Mouse (Mus musculus) midbrain, embryonic 14.5 days (tissue): Measurements from ENCODE around the gene Rpl36a-ps1. TPM values are rescaled to one million over a fixed set of nuclear protein-coding genes. Genes with fewer than 3 reads are reported as not detected.
"Not testable (repeated sequence)": the region's sequence is repeated elsewhere in the genome, so short reads cannot be mapped to it uniquely, and the experiment has no call there.

Source experiments
- ATAC-seq: fragments of 200-750 bp; cut with Nextera tagmentation; 2 replicates; pipeline ENCODE4 v1.8.0; 2017; ENCODE audit warnings: moderate number of reproducible peaks, moderate library complexity; ENCODE audit not compliant: low FRiP score, low TSS enrichment
- DNase-seq: peaks from one replicate; pipeline ENCODE4 v3.0.0-alpha.2; 2015
- H3K27ac ChIP-seq: fragments of 300-500 bp; sonication (generic); replicated peaks from 2 replicates; pipeline ENCODE4 v1.5.1; 2014; ENCODE audit warnings: mild to moderate bottlenecking, low read depth, low read length, moderate library complexity
- H3K27me3 ChIP-seq: fragments of 300-500 bp; sonication (generic); 2 replicates; pipeline ENCODE4 v1.6.1; 2014; ENCODE audit warnings: low read length, control low read depth, mixed read lengths; ENCODE audit not compliant: control insufficient read depth, insufficient read depth
- H3K36me3 ChIP-seq: fragments of 300-500 bp; sonication (generic); 2 replicates; pipeline ENCODE4 v1.6.1; 2014; ENCODE audit warnings: low read length, control low read depth; ENCODE audit not compliant: control insufficient read depth, insufficient read depth
- H3K4me1 ChIP-seq: fragments of 300-500 bp; sonication (generic); 2 replicates; pipeline ENCODE4 v1.6.1; 2014; ENCODE audit warnings: mild to moderate bottlenecking, antibody characterized with exemption, low read length, control low read depth; ENCODE audit not compliant: control insufficient read depth, insufficient read depth
- H3K4me2 ChIP-seq: fragments of 300-500 bp; sonication (generic); 2 replicates; pipeline ENCODE4 v1.6.1; 2014; ENCODE audit warnings: mild to moderate bottlenecking, low read length, moderate library complexity
- H3K4me3 ChIP-seq: fragments of 300-500 bp; sonication (generic); replicated peaks from 2 replicates; pipeline ENCODE4 v1.5.1; 2014; ENCODE audit warnings: low read depth, low read length
- H3K9ac ChIP-seq: fragments of 300-500 bp; sonication (generic); replicated peaks from 2 replicates; pipeline ENCODE4 v1.6.1; 2014; ENCODE audit warnings: mild to moderate bottlenecking, low read length, moderate library complexity
- H3K9me3 ChIP-seq: fragments of 300-500 bp; sonication (generic); 2 replicates; pipeline ENCODE4 v1.6.1; 2016; ENCODE audit warnings: low read length, control low read depth, mixed read lengths; ENCODE audit not compliant: control insufficient read depth
- WGBS: fragments of 180-500 bp; shearing (Covaris S2); extraction: QIAGEN DNeasy Blood & Tissue Kit; methylation state at CpG from one replicate; pipeline ENCODE4 v1.1.7; 2014; 5-methylcytosine and 5-hydroxymethylcytosine counted together
- polyA plus RNA-seq: library from polyadenylated mRNA; unstranded; fragments of >200 nt; fragmentation: Nextera tagmentation; extraction: Ambion mirVana; gene quantifications from 2 replicates; pipeline ENCODE4 v1.2.1, GENCODE M21; 2014

The Rpl36a-ps1 gene
- polyA plus RNA-seq = 0.72 TPM in 1 of 2 replicates, not detected in the other

DNA sequence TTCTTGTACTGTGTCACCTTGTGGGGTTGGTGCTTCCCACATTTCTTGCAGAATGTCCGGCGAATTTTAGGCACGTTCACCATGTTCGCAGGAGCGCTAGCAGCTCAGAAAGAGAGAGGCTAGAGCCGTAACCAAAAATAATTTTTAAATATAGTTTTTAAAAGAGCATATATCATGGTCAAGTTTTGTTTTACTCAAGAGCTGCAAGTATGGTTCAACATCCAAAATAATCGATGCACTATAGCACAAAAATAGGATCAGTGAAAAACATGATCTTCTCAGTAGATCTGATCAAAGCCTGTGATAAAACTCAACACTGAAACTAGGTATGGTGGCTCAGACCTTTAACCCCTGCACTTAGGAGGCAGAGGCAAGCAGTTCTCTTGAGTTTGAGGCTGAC, at the start of gene Rpl36a-ps1:
Rpl36a-ps1 (minus strand) TSS at position 101 of the 400 bp plus-strand sequence.
- Histone ChIP-seq H3K27me3 (no peaks in the 10 kb centered on the region), H3K27ac (no peak within 1 kb of the TSS), H3K4me3 (no peak within 1 kb of the TSS), H3K9me3 (peaks cover 9% of the 10 kb centered on the region; the same call in 1 of the 2 replicates), H3K9ac (no peak within 1 kb of the TSS), H3K36me3 (no peaks in the 10 kb centered on the region), H3K4me2 (no peak within 1 kb of the TSS), H3K4me1 (no peaks in the 10 kb centered on the region)
- DNase-seq (no peak), ATAC-seq (no peak)
- 78% methylated on average over 7 of the region's 7 CpGs for WGBS

DNA sequence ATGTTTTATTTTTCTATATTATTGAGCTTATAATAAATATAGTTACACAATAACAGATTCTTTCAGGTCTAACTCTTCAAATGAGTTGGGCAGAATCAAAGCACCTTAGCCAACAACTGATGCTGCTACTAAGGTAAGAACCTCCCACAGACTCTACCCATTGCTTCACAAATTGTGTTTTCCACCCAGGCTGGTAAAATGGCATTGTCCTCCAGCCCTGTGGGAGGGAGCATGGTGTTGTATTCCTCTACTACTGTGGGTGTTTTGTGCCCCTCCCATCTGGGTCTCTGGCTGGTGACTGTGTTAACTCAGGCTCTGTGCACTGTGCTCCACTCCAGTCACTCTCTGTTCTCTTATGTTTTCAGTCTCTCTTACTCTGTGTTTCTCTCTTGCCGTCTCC, 49.4 kb upstream of the Rpl36a-ps1 start:
- no peak overlapping the region for H3K9ac ChIP-seq
- peak overlapping the region; percentile 79 for H3K4me2 ChIP-seq
- no peaks in the 10 kb centered on the region for H3K27me3 ChIP-seq
- peaks cover 22% of the 10 kb centered on the region for H3K4me1 ChIP-seq
- ATAC-seq (no peak), DNase-seq (no peak)
- no peak overlapping the region for H3K27ac ChIP-seq
- no peaks in the 10 kb centered on the region for H3K9me3 ChIP-seq
- H3K4me3 ChIP-seq = 0 out of 2 replicates have a peak overlapping the region, but pooled peaks have one; percentile 99
- H3K36me3 ChIP-seq = no peaks in the 10 kb centered on the region
- 29% methylated on average over 1 of the region's 1 CpGs for WGBS

DNA sequence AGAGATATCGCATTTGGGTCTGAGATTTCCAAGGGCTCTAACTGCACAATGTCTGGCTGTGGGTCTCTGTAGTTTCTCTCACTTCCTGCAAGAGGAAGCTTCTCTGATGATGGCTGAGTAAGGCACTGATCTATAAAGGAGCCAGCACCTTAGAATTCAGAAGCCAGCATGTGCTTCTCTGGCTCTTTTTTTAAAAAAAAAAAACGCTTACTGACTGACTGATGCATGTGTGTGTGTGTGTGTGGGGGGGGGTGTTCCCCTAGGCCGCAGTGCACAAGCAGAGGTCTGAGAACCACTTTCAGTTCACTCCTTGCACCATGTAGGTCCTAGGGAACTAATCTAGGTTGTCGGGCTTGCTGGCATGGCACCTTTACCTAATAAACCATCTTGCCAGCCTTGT, 47.3 kb upstream of the Rpl36a-ps1 start:
- H3K27me3 ChIP-seq = no peaks in the 10 kb centered on the region
- H3K9ac ChIP-seq = no peak overlapping the region
- H3K4me1 ChIP-seq = peaks cover 18% of the 10 kb centered on the region
- ATAC-seq (no peak), DNase-seq (no peak)
- no peaks in the 10 kb centered on the region for H3K9me3 ChIP-seq
- WGBS = 77% methylated on average over 4 of the region's 4 CpGs
- H3K27ac ChIP-seq = no peak overlapping the region
- no peak overlapping the region for H3K4me3 ChIP-seq
- no peak overlapping the region for H3K4me2 ChIP-seq
- peaks cover 12% of the 10 kb centered on the region for H3K36me3 ChIP-seq

DNA sequence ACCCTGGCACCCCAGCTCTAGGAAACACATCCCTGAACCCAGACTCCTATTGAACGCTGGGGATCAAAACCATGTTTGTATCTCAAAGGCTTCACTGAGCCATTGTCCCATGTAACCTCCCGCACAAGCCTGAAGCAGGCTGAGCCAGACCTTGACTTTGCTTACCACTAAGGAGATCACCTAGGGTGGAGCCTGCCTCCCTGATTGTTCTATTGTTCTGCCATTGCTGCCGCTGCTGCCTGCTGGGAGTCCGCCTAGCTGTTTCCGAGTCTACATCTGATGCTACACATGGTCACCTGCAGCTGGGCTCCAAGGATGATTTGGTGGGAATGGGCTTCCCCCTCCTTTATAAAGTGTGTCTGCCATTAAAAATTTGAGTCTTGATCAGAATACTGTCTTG, 45.2 kb upstream of the Rpl36a-ps1 start:
- 49% methylated on average over 5 of the region's 5 CpGs for WGBS
- H3K4me1 ChIP-seq, H3K9ac ChIP-seq, H3K27me3 ChIP-seq, H3K4me2 ChIP-seq, ATAC-seq, H3K9me3 ChIP-seq, H3K4me3 ChIP-seq, H3K27ac ChIP-seq, DNase-seq: not testable (repeated sequence)
- H3K36me3 ChIP-seq = peaks cover 19% of the 10 kb centered on the region

DNA sequence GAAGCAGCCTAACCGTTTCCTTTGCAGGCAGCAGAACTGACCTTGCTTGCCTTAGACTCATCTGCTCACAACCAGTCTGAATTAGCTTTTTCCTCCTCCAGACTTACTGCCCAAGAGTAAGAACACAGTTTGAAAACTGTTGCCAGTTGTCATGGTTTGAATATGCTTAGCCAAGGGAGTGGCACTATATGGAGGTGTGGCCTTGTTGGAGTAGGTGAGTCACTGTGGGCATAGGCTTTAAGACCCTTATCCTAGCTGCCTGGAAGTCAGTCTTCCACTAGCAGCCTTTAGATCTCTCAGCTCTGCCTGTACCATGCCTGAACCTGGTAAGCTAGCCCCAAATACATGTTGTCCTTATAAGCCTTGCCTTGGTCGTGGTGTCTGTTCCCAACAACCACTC, 43.6 kb upstream of the Rpl36a-ps1 start:
- no peak overlapping the region for H3K4me2 ChIP-seq
- no peaks in the 10 kb centered on the region for H3K4me1 ChIP-seq
- no peak overlapping the region for H3K27ac ChIP-seq
- H3K27me3 ChIP-seq = no peaks in the 10 kb centered on the region
- 76% methylated on average over 2 of the region's 2 CpGs for WGBS
- H3K4me3 ChIP-seq = no peak overlapping the region
- DNase-seq (no peak), ATAC-seq (no peak)
- no peak overlapping the region for H3K9ac ChIP-seq
- H3K9me3 ChIP-seq = no peaks in the 10 kb centered on the region
- H3K36me3 ChIP-seq = peaks cover 21% of the 10 kb centered on the region

DNA sequence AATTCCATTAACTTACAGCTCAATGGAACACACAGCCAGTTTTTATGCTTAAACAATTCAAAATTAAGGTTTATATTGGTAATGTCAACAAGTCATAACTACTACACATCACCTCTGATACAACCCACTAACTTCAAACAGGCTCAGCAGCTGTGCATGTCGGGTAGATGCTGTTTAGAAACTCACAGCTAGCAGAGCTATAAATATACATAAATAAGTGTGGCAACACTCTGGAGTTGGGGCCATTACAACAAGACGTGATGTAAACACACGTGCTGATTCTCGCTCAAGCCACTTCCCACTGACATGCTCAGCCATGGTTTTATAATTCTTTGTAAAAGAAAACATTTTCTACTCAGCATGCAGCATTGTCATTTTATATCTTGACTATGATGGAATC, 41.9 kb upstream of the Rpl36a-ps1 start:
- DNase-seq (no peak), ATAC-seq (no peak)
- peaks cover 21% of the 10 kb centered on the region for H3K36me3 ChIP-seq
- H3K4me1 ChIP-seq = no peaks in the 10 kb centered on the region
- H3K4me3 ChIP-seq = no peak overlapping the region
- H3K9me3 ChIP-seq = no peaks in the 10 kb centered on the region
- H3K27ac ChIP-seq = no peak overlapping the region
- no peaks in the 10 kb centered on the region for H3K27me3 ChIP-seq
- 83% methylated on average over 4 of the region's 4 CpGs for WGBS
- no peak overlapping the region for H3K9ac ChIP-seq
- H3K4me2 ChIP-seq = no peak overlapping the region

DNA sequence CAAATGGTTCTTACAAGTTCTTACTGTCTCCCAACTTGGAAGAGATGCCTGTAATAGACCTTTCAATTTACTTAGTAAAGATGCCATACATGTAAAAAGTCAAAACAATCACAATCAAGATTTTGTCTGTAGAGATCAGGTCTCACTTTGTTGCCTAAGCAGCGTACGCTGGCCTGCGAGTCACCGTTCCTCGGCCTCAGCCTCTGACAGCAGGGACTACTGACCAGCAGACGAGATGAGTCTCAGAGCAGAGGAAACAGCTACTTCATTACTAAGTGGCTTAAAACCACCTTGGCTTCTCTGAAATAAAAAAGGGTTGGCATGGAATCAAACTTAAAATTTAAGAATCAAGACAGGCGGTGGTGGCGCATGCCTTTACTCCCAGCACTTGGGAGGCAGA, 40.7 kb upstream of the Rpl36a-ps1 start:
- not testable (repeated sequence) for H3K4me3 ChIP-seq, ATAC-seq
- 92% methylated on average over 8 of the region's 8 CpGs for WGBS

DNA sequence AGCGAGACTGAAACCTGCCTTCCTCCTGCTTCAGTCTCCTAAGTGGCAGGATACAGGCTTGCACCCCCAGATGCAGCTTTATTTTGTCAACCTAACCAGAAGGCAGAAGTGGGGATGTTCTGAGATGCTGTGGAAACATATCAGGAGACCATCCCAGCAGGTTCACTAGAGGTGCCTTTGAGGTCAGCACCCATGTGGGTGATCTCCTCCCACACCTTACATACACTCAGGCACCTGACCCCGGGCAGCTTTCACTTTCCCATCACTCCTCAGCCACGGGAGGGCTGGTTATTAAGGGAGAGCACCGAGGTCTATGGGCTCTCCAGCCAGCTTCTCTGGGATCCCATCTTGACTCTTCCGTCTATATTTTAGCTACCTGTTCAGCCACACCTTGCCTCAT, 38.5 kb upstream of the Rpl36a-ps1 start:
- ATAC-seq = no peak
- Histone ChIP-seq H3K9ac (no peak overlapping the region), H3K4me2 (no peak overlapping the region), H3K4me3 (no peak overlapping the region), H3K9me3 (no peaks in the 10 kb centered on the region), H3K4me1 (0 out of 2 replicates have a peak, but pooled peaks cover 3% of the 10 kb centered on the region), H3K27ac (no peak overlapping the region), H3K36me3 (peaks cover 13% of the 10 kb centered on the region), H3K27me3 (no peaks in the 10 kb centered on the region)
- WGBS = 89% methylated on average over 5 of the region's 5 CpGs
- DNase-seq = no peak

More for the DNA sequence above, 40.7 kb upstream of the Rpl36a-ps1 start:
- H3K4me2 ChIP-seq, H3K27me3 ChIP-seq, H3K27ac ChIP-seq, H3K4me1 ChIP-seq, H3K9me3 ChIP-seq, DNase-seq, H3K9ac ChIP-seq: not testable (repeated sequence)
- H3K36me3 ChIP-seq = peaks cover 21% of the 10 kb centered on the region

DNA sequence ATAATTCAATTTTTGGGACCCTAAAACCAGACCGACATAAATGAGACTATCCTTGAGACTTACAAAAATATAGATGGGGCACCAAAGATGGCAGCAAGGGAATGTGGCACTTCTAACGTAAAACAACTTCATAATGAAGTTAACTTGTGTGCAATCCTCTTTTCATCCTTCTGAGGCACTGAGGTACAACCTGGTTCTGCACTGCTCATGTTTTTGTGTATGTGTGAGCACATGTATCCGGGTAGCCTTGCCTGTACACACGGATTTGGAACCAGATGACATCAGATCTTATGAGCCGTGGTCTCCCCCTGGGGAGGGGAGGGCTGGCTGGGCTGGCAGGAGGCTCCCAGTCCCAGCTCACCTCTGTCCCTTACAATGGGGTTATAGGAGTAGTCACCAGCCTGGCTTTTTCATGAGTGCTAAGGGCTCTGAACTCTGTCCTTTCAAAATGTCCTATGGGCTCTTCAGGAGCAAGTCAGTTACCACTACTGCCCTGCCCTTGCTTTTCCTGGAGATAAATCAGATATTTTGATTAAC, 37.3 kb upstream of the Rpl36a-ps1 start:
- Histone ChIP-seq H3K9ac (no peak overlapping the region), H3K27ac (no peak overlapping the region), H3K9me3 (0 out of 2 replicates have a peak, but pooled peaks cover 2% of the 10 kb centered on the region), H3K36me3 (peaks cover 9% of the 10 kb centered on the region), H3K27me3 (no peaks in the 10 kb centered on the region), H3K4me3 (no peak overlapping the region), H3K4me1 (0 out of 2 replicates have a peak, but pooled peaks cover 3% of the 10 kb centered on the region), H3K4me2 (no peak overlapping the region)
- WGBS = 88% methylated on average over 5 of the region's 5 CpGs
- DNase-seq (no peak), ATAC-seq (0 out of 2 replicates have a peak, but pooled peaks have one; percentile 35)
